Mouse (Mus musculus) embryo, embryonic 10 days (tissue): ENCODE data around the gene Trim3.

Experiments
- DNase-seq: peaks from one replicate; pipeline ENCODE4 v3.0.0-alpha.2; 2015; ENCODE audit warnings: low spot score

Trim3 gene

DNA sequence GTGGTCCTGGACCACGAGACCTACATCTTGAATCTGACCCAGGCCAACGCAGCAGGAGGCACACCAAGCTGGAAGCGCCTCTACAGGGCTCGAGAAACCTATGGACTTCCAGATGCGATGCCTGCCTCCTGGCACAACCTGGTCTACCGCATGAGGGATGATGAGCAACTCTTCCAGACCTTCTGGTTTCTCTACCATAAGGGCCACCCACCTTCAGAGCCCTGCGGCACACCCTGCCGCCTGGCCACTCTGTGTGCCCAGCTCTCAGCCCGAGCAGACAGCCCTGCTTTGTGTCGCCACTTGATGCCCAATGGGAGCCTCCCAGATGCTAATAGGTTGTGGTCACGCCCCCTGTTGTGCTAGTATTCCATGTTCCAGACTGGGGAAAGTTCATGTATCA, 75.7 kb downstream of the Trim3 start:
- no peak for DNase-seq

DNA sequence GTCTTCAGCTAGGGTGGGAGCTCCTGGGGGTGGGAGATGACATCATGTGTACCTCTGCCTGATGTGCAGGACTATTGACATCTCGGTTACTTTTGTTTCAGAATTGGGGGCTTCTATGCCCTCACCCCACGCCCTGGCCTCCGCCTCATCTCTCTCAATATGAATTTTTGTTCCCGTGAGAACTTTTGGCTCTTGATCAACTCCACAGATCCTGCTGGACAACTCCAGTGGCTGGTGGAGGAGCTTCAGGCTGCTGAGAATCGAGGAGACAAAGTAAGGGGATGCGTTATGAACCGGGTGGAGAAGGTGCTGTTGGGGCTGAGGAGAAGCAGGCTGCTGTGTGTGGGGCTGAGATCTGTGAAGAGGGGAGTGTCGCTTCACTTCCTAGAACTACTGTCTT, 77.0 kb downstream of the Trim3 start:
- no peak for DNase-seq

DNA sequence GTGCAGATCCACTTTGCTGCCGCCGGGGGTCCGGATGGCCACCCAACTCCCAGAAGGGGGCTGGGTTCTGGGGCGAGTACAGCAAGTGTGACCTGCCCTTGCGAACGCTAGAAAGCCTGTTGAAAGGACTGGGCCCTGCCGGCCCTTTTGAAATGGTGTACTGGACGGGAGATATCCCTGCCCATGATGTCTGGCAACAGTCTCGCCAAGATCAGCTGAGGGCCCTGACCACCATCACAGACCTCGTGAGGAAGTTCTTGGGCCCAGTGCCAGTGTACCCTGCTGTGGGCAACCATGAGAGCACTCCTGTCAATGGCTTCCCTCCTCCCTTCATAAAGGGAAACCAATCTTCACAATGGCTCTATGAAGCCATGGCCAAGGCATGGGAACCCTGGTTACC, 77.8 kb downstream of the Trim3 start:
- DNase-seq: no peak
